Mouse (Mus musculus) intestine, embryonic 16.5 days (tissue): ENCODE measurements around the gene Gbx2. TPM values are rescaled to one million over a fixed set of nuclear protein-coding genes. Genes with fewer than 3 reads are reported as not detected.

Source experiments
- ATAC-seq: fragments of 200-750 bp; cut with Nextera tagmentation; 2 replicates; pipeline ENCODE4 v1.8.0; 2017; ENCODE audit warnings: moderate TSS enrichment, moderate library complexity
- H3K27ac ChIP-seq: fragments of 300-500 bp; sonication (generic); 2 replicates; pipeline ENCODE4 v1.5.1; 2014; ENCODE audit warnings: mild to moderate bottlenecking, low read length
- H3K27me3 ChIP-seq: fragments of 300-500 bp; sonication (generic); replicated peaks from 2 replicates; pipeline ENCODE4 v1.6.1; 2014; ENCODE audit warnings: low read length, control low read depth, mixed read lengths; ENCODE audit not compliant: control insufficient read depth, insufficient read depth
- H3K36me3 ChIP-seq: fragments of 300-500 bp; sonication (generic); 2 replicates; pipeline ENCODE4 v1.6.1; 2014; ENCODE audit warnings: low read length, control low read depth; ENCODE audit not compliant: control insufficient read depth, insufficient read depth
- H3K4me1 ChIP-seq: fragments of 300-500 bp; sonication (generic); 2 replicates; pipeline ENCODE4 v1.6.1; 2014; ENCODE audit warnings: low read length, control low read depth, mixed read lengths; ENCODE audit not compliant: control insufficient read depth, insufficient read depth
- H3K4me2 ChIP-seq: fragments of 300-500 bp; sonication (generic); 2 replicates; pipeline ENCODE4 v1.6.1; 2014; ENCODE audit warnings: low read depth, low read length, control low read depth
- H3K4me3 ChIP-seq: fragments of 300-500 bp; sonication (generic); 2 replicates; pipeline ENCODE4 v1.5.1; 2014; ENCODE audit warnings: mild to moderate bottlenecking, low read length
- H3K9ac ChIP-seq: fragments of 300-500 bp; sonication (generic); 2 replicates; pipeline ENCODE4 v1.6.1; 2014; ENCODE audit warnings: low read depth, low read length
- H3K9me3 ChIP-seq: fragments of 300-500 bp; sonication (generic); 2 replicates; pipeline ENCODE4 v1.6.1; 2016; ENCODE audit warnings: low read length, control low read depth; ENCODE audit not compliant: control insufficient read depth
- WGBS: fragments of 180-500 bp; shearing (Covaris S2); extraction: QIAGEN DNeasy Blood & Tissue Kit; methylation state at CpG from one replicate; pipeline ENCODE4 v1.1.7; 2014; 5-methylcytosine and 5-hydroxymethylcytosine counted together
- polyA plus RNA-seq: library from polyadenylated mRNA; unstranded; fragments of >200 nt; fragmentation: Nextera tagmentation; extraction: Ambion mirVana; gene quantifications from 2 replicates; pipeline ENCODE4 v1.2.1, GENCODE M21; 2015

Gene Gbx2
- polyA plus RNA-seq, 1 experiment from 2014 or later, result 0.09 TPM

- no peaks in the 10 kb centered on the region; the same call in 1 of the 2 replicates for H3K9me3 ChIP-seq
- no peak overlapping the region for H3K4me3 ChIP-seq
- no peaks in the 10 kb centered on the region for H3K4me1 ChIP-seq
- H3K9ac ChIP-seq, result no peak overlapping the region
- peak; percentile 22; the same call in 1 of the 2 replicates for ATAC-seq
- no peak overlapping the region for H3K4me2 ChIP-seq
- H3K27ac ChIP-seq, result no peak overlapping the region
- H3K36me3 ChIP-seq, result no peaks in the 10 kb centered on the region
- 46% methylated on average over 11 of the region's 11 CpGs for WGBS
- no peaks in the 10 kb centered on the region for H3K27me3 ChIP-seq
These were observed 31.1 kb downstream of the Gbx2 start for GRCm38 (mm10) chr1:89899761-89900445.

GRCm38 (mm10) chr1:89899036-89899435 lies 31.9 kb downstream of the Gbx2 start:
- ATAC-seq, result no peak
- Histone ChIP-seq H3K4me2 (no peak overlapping the region), H3K9ac (no peak overlapping the region), H3K36me3 (no peaks in the 10 kb centered on the region), H3K4me1 (no peaks in the 10 kb centered on the region), H3K4me3 (no peak overlapping the region), H3K27me3 (no peaks in the 10 kb centered on the region), H3K9me3 (no peaks in the 10 kb centered on the region; the same call in 1 of the 2 replicates), H3K27ac (no peak overlapping the region)
- 67% methylated on average over 2 of the region's 2 CpGs for WGBS

GRCm38 (mm10) chr1:89895801-89896200 lies 35.2 kb downstream of the Gbx2 start:
- ATAC-seq, result no peak
- Histone ChIP-seq H3K9me3 (no peaks in the 10 kb centered on the region; the same call in 1 of the 2 replicates), H3K4me3 (no peak overlapping the region), H3K27me3 (no peaks in the 10 kb centered on the region), H3K36me3 (no peaks in the 10 kb centered on the region), H3K9ac (no peak overlapping the region), H3K4me1 (no peaks in the 10 kb centered on the region), H3K4me2 (no peak overlapping the region), H3K27ac (no peak overlapping the region)
- WGBS, result 74% methylated on average over 5 of the region's 5 CpGs

- Histone ChIP-seq H3K27me3 (no peaks in the 10 kb centered on the region), H3K9me3 (no peaks in the 10 kb centered on the region), H3K36me3 (0 out of 2 replicates have a peak, but pooled peaks cover 5% of the 10 kb centered on the region), H3K9ac (no peak overlapping the region), H3K4me1 (no peaks in the 10 kb centered on the region), H3K4me3 (no peak overlapping the region), H3K27ac (no peak overlapping the region), H3K4me2 (no peak overlapping the region)
- WGBS, result 70% methylated on average over 7 of the region's 7 CpGs
- no peak for ATAC-seq
These were observed 38.7 kb downstream of the Gbx2 start for GRCm38 (mm10) chr1:89892281-89892680.

GRCm38 (mm10) chr1:89891400-89891799 lies 39.6 kb downstream of the Gbx2 start:
- Histone ChIP-seq H3K27me3 (no peaks in the 10 kb centered on the region), H3K36me3 (0 out of 2 replicates have a peak, but pooled peaks cover 5% of the 10 kb centered on the region), H3K9ac (no peak overlapping the region), H3K9me3 (no peaks in the 10 kb centered on the region), H3K4me3 (no peak overlapping the region), H3K27ac (no peak overlapping the region), H3K4me1 (no peaks in the 10 kb centered on the region), H3K4me2 (no peak overlapping the region)
- no peak for ATAC-seq
- 83% methylated on average over 6 of the region's 6 CpGs for WGBS

GRCm38 (mm10) chr1:89885696-89886095 lies 45.3 kb downstream of the Gbx2 start:
- no peak overlapping the region for H3K4me2 ChIP-seq
- H3K27ac ChIP-seq, result no peak overlapping the region
- no peak for ATAC-seq
- H3K9me3 ChIP-seq, result no peaks in the 10 kb centered on the region
- no peak overlapping the region for H3K9ac ChIP-seq
- H3K4me1 ChIP-seq, result peaks cover 15% of the 10 kb centered on the region
- no peak overlapping the region for H3K4me3 ChIP-seq
- WGBS, result 24% methylated on average over 4 of the region's 4 CpGs
- no peaks in the 10 kb centered on the region for H3K27me3 ChIP-seq
- 0 out of 2 replicates have a peak, but pooled peaks cover 5% of the 10 kb centered on the region for H3K36me3 ChIP-seq

GRCm38 (mm10) chr1:89884335-89884734 lies 46.6 kb downstream of the Gbx2 start:
- Histone ChIP-seq H3K9ac (no peak overlapping the region), H3K9me3 (no peaks in the 10 kb centered on the region), H3K4me3 (no peak overlapping the region), H3K27me3 (no peaks in the 10 kb centered on the region), H3K4me2 (no peak overlapping the region), H3K4me1 (peaks cover 19% of the 10 kb centered on the region), H3K36me3 (0 out of 2 replicates have a peak, but pooled peaks cover 5% of the 10 kb centered on the region), H3K27ac (no peak overlapping the region)
- peak; percentile 76 for ATAC-seq
- 77% methylated on average over 8 of the region's 8 CpGs for WGBS

- Histone ChIP-seq H3K4me1 (peaks cover 18% of the 10 kb centered on the region), H3K9me3 (no peaks in the 10 kb centered on the region), H3K4me3 (no peak overlapping the region), H3K9ac (no peak overlapping the region), H3K27me3 (no peaks in the 10 kb centered on the region), H3K36me3 (no peaks in the 10 kb centered on the region), H3K27ac (no peak overlapping the region), H3K4me2 (no peak overlapping the region)
- no peak for ATAC-seq
- WGBS, result 63% methylated on average over 10 of the region's 10 CpGs
These were observed 50.1 kb downstream of the Gbx2 start for GRCm38 (mm10) chr1:89880834-89881233.

- no peak overlapping the region for H3K4me2 ChIP-seq
- 34% methylated on average over 8 of the region's 8 CpGs for WGBS
- no peak for ATAC-seq
- no peak overlapping the region for H3K9ac ChIP-seq
- peaks cover 13% of the 10 kb centered on the region for H3K4me1 ChIP-seq
- no peak overlapping the region for H3K4me3 ChIP-seq
- no peak overlapping the region for H3K27ac ChIP-seq
- H3K9me3 ChIP-seq, result no peaks in the 10 kb centered on the region
- no peaks in the 10 kb centered on the region for H3K27me3 ChIP-seq
- H3K36me3 ChIP-seq, result no peaks in the 10 kb centered on the region
These were observed 50.8 kb downstream of the Gbx2 start for GRCm38 (mm10) chr1:89880193-89880592.
